Mouse (Mus musculus) cerebellum, adult 8-10 months (tissue): ENCODE measurements around the gene Ddc.

ENCODE experiments used
- DNase-seq: peaks from one replicate; pipeline ENCODE4 v3.0.0; 2022

The Ddc gene

DNA sequence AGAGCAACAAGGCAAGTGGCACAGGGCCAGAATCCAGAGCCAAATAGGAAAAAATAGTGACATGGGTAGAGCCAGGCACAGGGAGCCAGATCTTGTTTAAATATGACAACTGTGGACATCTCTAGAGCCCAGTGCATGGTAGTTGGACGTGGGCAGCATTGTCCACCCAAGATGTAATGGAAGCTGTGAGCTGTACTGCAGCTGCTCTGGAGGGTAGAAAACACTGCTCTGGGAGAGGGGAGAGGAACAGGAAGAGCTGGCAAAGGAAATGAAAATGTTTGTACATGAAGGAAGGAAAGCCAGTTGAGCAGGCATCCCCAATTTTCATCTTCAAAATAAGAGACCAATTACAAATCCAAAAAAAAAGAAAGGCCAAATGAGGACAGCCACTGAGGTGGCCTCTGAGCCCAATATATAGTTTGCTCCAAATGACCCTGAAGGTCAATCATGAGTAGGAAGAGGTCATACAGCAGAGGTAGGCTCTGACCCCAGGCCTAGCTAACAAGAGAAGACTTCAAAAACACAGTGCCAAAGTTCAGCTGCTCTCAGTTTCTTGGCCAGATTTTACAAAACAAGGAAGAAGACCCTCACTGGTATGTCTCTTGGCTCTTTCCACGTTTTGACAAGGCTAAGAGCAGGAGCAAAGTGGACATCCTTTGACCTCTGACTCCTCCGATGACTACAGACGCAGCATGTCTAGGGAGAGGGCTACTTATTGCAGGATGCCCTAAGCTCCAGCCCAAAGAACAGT, 121.7 kb downstream of the Ddc start:
- no peak for DNase-seq

DNA sequence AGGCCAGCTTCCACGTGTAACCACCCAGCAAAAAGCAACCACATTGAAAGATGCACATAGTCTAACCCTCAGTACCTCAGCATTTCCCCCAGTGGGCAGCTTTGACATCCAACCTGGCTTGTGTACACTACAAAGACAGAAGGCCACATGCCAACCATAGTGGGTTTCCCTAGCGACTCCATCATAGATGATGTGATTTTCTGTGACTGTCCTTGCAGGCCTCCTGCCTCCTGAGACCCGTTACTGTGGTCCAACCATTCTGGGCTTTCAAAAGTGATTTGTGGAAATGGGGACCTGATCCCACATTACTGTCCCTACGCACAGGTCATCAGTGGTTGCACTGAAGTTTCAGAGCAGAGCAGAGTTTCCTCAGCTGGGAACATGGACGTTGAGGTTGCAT, 123.1 kb downstream of the Ddc start:
- DNase-seq = no peak

DNA sequence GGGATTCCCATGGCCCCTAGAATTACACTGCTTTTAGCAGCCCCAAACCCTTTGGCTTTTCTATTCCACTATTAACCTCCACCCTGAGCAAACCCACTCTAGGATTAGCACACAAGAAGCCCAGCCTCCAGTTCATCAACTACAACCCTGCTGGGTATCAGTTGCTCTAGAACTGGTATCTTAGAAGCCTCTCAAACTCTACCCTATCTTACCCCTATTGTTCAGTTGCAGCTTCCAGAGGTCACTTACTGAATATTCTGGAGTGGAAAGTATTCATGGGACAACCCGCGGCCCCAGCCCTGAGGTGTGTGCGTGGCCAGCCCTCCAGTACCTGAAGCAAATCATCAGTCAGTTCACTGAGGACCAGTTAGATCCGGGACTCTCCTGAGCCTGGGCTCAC, 123.6 kb downstream of the Ddc start:
- DNase-seq = no peak

DNA sequence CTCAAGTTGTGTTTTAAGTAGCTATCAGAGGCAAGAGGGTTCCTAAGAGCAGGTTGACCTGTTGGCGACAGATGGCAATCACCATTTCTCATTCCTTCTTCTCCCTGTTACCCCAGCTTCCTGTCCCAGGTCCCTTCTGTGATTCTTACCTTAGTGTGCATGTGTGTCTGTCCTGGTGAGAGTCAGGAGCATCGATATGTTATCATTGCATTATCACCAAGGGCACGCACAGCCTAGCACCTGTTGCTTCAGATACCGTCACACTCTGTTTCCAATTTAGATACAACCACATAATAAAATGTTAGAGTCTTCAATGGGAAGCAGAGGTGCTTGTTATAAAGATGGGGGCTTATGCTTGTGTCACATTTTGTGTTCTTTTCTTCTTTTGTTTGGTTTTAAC, 125.7 kb downstream of the Ddc start:
- no peak for DNase-seq

DNA sequence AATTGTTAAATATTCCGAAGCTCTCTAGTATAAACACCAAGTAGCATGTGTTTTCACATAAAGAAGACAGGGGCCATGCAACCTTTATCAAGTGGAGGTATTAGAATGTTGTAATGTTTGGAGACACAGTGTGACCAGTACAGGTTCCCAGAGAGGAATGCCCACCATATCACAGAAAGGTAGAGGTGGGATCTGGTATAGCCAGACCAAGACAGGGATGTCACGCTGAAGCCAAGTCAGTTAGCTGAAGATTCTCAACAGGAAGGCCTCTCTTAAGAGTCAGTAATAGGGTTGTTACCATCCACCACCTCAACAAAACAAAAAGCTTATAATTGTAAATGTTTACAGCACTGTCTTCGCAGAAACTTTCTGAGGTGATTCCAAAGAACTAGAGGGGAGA, 127.3 kb downstream of the Ddc start:
- no peak for DNase-seq

DNA sequence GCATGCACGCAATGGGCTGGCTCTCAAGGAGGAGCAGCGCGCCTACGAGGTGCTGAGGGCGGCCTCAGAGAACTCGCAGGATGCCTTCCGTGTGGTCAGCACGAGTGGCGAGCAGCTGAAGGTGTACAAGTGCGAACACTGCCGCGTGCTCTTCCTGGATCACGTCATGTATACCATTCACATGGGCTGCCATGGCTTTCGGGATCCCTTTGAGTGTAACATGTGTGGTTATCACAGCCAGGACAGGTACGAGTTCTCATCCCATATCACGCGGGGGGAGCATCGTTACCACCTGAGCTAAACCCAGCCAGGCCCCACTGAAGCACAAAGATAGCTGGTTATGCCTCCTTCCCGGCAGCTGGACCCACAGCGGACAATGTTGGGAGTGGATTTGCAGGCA, 128.7 kb downstream of the Ddc start:
- DNase-seq = no peak

DNA sequence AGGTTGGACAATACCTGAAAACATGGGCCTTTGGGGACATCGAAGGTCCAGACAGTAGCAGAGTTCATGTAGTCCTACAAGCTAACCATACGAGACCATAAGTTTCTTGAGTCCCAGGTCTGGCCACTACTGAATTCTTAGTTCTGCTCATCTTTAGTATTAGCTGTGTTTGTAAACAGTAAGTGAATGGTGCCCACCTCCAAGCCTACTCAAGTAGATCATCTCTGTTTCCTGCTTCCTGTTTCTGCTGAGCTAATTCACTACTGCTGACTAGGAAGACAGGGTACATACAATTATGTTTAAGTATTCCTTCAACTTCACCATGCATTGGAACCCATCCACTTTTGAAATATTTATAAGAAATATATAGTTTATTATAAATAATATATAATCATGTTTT, 129.9 kb downstream of the Ddc start:
- no peak for DNase-seq

DNA sequence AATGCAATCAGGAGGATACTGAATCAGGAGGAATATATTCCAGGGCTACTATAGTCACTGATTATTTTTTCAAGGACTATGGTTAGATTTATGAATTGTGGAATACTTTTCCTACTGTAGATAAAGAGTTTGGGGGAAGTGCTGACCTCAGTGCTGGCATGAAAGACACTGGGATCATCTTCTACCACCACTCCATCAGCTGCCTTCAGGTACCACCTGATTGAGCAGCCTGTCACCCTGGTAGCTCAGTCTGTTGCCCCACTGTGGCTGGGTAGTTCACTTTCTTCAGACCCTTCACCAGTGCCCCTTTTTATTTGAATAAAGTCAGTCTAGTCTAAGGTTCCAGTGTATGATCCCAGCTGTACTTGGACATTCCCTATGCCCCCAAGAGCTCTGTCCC, 131.2 kb downstream of the Ddc start:
- DNase-seq = no peak

DNA sequence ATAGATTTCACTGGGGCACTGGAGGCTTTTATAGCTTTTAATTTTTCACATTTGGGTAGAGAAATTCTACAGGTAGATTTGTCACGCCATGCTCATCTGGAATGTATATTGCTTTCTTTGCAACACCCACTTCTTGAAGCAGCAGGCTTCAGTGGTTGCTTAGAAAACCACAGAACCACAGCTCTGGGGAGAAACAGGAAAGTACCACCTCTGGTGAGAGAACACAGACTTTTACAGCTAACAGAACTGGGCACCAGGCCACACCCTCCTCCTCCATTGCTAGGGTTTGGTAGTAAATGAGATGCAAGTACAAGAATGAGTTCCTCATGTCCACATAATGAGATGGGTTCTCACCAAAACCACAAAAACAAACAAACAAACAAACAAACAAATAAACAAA, 131.8 kb downstream of the Ddc start:
- no peak for DNase-seq

DNA sequence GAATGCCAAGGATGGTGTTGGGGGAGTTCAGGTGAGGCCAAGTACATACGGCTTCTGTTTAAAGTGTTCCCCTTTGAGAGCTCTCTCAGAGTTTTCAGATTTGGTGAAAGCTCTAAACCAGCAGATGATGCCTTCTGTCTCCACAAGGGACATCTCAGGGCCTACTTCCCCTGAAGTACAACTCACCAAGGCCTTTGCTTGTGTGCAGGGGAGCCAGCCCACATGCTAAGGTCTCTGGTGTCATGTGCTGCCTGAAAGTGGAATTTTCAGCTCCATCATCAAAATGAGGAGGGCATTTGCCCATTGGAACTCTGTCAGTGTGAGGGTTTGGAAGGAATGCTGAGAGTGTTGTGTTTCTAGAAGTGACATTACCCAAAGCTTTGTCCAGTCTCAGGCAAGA, 132.5 kb downstream of the Ddc start:
- DNase-seq = no peak
